Mouse (Mus musculus) adrenal gland, postnatal 36 days (tissue): ENCODE measurements around the gene Gm28635. TPM values are rescaled to one million over a fixed set of nuclear protein-coding genes. Genes with fewer than 3 reads are reported as not detected.
"Not testable (repeated sequence)": the region's sequence is repeated elsewhere in the genome, so short reads cannot be mapped to it uniquely, and the experiment has no call there.

ENCODE experiments used
- DNase-seq, 2 experiments: peaks; one replicate each; pipeline ENCODE4 v3.0.0; 2021; ENCODE audit warnings: mixed read lengths in 1 of 2
- total RNA-seq, 2 experiments: library from RNA; stranded (reverse); gene quantifications; 2 replicates each; pipeline ENCODE4 v1.2.3; 2021

The Gm28635 gene
- total RNA-seq, 2 experiments from 2014 or later, result not detected

DNA sequence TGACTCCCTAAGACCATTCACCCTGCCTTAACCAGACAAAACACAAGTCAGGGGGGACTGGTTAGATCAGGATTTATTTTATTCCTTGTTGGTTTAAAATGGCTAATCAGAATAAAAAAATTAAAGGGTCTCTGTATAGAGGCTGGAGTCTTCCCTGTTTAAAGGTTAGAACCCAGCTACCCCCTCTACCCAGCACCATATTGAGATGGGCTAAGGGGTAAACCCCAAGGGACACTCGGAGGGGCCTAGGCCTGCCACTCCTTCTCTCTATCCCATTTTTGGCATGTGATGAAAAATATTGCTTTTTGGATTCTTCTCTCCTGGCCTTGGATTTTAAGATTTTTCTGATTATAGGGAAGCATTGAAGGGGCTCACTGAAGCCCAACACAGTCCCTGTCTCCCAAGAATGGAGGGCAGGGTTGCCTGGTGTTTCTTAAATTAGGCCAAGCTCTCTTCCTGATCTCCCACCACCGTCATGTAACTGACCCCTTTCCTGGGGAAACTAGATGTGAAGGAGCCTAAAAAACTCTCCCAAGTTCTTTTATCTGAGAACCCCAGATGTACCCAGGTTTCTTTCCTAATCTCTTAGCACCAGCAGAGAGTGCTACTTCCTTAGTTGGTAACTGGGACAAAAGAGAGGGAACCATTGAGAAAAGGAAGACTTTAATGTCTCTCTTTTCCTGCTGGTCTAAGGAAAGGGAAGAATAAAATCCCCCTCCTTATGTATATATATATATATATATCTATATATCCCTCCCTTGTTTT is 10.4 kb upstream of the Gm28635 start:
- DNase-seq, result no peak

DNA sequence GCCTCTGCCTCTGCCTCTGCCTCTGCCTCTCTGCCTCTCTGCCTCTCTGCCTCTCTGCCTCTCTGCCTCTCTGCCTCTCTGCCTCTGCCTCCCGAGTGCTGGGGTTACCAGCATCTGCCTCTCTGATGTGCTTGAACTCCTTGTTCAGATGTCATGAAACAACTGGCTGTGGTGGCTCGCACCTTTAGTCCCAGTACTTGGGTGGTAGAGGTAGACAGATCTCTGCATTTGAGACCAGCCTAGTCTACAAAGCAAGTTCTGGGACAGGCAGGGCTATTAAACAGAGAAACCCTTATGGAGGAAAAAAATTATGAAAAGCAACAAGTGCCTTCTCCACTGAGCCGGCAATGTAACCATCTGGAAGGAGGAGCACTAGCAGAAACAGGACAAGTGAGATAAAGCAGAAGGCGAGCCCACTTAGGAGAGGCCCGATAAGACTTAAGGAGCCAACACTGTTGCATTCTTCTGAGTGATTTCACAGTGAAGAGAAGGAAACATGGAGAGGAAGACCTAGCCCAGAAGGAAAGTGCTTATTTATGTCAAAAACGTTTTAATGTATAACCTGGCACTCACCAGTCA is 4.9 kb upstream of the Gm28635 start:
- no peak for DNase-seq

DNA sequence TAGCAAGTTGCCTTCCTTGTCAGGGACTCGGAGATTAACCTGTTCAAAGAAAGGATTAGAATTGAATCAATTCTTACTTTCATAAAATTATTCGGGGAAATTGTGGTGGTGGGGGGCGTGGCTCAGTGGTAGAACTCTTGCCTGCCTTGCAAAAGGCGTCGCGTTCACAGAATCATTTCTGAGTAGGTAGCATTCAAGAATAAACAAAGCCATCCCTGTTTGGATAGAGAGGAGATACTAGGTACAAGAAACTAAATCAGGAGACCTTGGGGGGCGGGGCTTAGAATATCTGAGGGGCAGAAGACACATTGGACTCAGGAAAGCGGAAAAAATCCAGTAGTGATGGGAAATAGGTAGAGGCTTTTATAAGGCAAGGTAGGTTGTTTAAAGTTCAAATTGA is 1.2 kb upstream of the Gm28635 start, which contains the start of gene Tmx2:
TSS of gene Tmx2 (minus strand) at position 125 of the 400 bp plus-strand sequence.
- DNase-seq, result no peak

GRCm38 (mm10) chr2:84677270-84677967 is 422 bp downstream of the Gm28635 start:
- no peak for DNase-seq

DNA sequence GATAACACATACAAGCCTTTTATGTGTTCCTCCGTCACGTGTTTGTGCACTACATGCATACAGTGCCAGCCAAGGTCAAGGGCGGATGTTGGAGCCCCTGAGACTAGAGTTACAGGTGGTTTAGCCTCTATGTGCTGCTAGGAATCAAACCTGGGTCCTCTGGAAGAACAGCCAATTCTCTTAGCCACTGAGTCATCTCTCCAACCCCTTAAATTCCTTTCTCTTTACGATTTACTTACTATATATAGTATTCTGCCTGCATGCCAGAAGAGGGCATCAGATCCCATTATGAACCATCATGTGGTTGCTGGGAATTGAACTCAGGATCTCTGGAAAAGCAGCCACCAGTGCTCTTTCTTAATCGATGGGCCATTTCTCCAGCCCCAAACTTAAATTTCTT is 6.3 kb downstream of the Gm28635 start:
- DNase-seq, result not testable (repeated sequence)

DNA sequence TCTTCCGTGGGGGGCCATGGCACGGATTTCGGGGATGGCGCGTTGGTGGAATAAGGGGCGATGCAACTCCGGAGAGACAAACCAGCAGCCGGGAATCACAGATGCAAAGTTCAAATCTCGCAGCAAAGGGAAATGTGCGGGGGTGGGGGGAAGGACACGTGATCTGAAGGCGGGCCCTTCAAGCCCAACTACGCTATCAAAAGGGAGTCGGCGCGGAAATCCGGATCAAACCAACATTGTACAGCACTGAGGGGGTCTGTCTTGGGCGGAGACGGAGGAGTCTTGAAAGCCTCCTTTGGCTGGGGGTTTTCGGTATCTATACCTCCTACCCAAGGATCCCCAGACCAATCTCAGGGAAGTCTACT is 7.3 kb downstream of the Gm28635 start, which contains the start of gene Selenoh:
TSS of gene Selenoh (minus strand) at position 202 of the 365 bp plus-strand sequence.
- peak; percentile 84 to 89 for DNase-seq

DNA sequence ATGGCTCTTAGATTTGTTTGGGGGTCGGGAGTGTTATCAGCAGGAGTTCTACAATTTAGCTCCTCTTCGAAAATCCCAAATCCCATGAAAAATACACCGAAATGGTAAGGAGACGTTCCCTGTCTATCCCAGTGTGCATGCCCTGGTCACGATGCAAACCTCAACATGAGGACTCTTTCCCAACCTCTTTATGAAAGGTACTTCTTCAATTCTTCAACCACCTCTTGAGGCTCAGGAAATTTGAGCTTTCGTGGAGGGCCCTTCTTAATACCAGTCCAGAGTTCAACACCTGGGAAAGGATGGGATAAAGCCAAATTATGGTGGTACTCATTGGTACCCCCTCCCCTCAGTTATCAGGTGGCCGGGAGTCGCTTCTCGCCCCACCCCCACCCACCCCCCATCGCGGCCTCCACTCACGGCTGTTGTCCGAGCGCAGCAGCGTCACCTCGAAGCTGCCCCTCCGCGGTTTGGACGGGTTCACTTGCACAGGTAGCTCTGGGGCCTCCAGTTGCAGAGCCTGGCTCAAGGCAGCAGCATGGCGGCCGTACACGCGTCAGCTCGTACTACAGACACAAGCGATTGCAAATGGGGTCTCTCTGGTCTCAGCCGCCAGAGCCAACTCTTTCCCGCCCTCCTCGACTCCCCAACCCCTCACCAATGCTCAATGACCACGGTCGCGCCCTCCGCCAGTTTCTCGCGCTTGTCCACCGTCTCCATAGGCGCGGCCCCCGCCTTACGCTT is 7.8 kb downstream of the Gm28635 start:
- peak; percentile 45 to 58 for DNase-seq

DNA sequence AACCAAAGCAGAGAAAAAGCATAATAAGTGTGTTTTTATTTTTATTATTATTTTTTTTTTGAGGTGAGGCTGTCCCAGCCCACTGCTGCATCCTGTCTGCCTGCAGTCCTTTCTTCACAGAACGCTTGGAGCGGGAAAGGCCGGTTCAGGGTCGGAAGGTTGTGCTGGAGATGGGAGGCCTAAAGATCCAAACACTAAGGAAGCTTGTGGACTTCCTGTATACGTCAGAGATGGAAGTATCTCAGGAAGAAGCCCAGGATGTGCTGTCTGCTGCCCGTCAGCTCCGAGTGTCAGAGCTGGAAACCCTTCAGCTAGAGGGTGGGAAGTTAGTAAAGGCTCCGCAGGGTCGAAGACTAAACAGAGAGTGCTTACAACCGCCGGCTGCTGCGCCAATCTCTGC is 11.8 kb downstream of the Gm28635 start:
- peak in 1 of 2 experiments; percentile 27 for DNase-seq

DNA sequence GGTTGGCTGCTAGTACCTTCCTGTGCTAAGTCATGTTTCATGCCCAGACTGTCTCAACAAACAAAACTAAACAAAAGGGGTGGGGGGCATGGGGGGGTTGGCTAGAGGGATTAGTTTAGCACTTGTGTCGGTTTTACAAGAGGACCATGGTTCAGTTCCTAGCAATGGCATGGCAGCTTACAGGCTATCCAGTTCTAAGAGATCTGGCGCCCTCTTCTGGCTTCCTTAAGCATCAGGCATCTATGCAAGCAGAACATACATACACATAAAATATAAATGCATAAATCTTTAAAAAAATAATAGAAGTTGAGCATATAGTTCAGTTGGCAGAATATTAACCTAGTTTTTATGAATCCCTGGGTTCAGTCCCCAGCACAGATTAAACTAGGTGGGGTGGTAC is 15.0 kb downstream of the Gm28635 start:
- peak; percentile 60 to 70 for DNase-seq

DNA sequence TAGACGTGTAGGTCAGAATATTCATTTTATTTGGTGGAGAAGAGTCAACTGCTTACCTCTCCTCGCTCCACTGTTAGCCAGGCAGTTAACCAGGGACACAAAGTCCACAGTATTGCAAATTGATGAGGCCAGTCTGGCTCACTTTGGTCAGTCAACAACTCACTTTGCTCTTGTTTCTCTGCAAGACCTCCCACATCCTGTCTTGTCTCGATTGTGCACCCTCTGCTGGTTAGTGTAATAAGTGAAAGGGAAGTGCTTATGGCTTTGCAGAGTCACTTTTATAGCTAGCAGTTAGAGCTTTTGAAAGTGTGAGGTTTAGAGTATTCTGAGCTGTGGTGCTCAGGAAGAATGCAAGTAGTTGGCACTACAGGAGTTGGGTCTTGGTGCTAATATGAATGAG is 17.6 kb downstream of the Gm28635 start:
- DNase-seq, result peak; percentile 28 to 59

DNA sequence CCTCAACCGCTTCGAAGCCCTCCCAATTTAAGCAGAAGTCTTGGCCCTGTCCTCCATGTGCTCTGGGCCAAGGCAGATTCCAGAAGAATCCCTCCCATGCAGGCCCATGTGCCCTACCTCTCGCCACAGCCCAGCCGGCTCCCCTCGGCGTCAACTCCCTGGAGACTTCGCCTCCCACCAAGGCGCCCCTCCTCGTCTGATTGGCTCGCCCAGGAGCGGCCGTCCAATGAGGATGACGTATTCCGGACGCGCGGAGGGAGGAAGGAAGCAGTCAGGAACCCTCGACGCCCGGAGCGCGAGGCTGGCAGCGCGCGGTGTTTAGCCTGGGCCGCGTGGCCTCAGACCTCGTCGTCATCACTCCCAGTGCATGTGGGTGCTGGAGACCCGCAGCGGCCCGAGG is 19.0 kb downstream of the Gm28635 start, which contains the start of gene Btbd18:
TSS of gene Btbd18 (plus strand) at position 274 of the 400 bp plus-strand sequence.
- DNase-seq, result no peak

DNA sequence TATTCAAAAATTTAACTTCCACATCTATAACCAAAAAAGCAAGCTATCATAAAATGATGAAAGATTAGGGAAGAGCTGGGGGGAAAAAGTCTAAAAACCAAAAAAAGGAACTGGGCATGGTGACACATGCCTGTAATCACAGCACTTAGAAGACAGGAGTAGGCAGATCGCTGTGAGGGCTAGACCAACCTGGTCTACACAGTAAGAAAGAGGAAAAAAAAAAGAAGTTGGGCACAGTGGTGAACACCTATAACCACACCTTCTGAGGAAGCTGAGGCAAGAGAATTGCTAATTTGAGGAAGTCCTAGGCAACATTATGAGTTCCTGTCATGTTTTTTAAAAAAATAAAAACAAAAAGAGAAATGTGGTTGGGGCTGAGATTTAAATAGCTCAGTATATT is 22.0 kb downstream of the Gm28635 start:
- no peak for DNase-seq

- DNase-seq, result no peak
These were observed 24.5 kb downstream of the Gm28635 start for GRCm38 (mm10) chr2:84653354-84653753.

GRCm38 (mm10) chr2:84650464-84651195 is 27.2 kb downstream of the Gm28635 start, which contains the start of gene Ctnnd1:
Gene Ctnnd1 (minus strand): TSS chr2:84650765.
- DNase-seq, result peak; percentile 87 to 88

DNA sequence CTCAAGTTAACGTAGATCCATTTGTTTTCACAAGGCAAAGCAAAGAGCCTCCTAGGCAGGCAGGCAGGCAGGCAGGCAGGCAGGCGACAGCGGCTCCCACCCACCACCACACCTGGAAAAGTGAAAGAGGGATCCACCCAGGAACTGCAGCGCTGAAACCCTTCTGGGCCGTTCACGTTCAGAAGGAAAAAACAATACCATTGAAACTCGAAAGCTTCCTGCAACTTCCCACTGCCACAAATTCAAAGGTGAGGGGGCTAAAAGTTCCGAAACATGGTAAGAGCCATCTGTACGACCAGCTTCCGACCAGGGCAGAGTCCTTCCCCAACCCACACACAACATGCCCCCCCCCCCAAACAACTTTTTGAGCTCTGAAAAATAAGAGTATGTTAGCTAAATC is 28.2 kb downstream of the Gm28635 start:
- peak in 1 of 2 experiments; percentile 44 for DNase-seq

DNA sequence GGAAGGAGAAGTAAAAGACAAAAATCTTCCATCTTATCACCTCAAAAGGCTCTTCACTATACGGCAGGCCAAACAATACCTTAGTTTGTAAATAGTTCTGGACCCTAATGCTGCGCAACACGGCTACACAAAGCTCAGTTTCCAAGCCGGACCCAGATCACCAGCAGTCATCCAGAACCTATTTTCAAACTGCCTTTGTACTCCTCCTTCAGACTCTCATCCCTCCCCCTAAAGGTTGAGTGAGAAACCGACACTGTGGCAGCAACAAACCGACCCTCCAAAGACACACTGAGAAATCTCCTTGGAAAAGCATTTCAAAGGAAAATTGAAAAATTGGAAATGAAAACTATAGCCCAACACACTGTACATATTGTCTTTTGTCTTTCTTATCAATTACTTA is 29.5 kb downstream of the Gm28635 start:
- DNase-seq, result no peak

DNA sequence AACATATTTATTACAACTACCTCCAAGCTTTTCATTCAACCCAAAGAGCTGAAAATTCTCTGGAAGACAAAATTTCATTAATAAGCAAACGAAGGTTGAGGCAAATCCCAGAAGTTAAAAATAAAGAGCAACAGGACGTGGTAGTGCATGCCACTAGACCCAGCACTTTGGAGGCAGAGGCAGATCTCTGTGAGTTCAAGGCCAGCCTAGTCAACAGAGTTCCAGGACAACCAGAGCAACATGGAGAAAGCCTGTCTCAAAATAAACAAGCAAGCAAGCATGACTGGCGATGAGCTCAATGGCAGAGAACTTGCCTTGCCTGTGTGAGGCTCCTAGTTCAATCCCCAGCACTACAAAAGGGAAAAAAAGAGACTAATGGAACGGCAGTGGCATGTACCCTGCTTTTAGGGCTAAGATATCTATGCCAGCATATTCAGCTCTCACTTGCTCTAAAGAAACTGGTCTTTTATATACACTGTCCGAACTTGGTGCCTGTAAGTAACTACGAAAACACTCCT is 30.7 kb downstream of the Gm28635 start:
- no peak for DNase-seq

- no peak for DNase-seq
These were observed 31.7 kb downstream of the Gm28635 start for GRCm38 (mm10) chr2:84646138-84646537.

GRCm38 (mm10) chr2:84640833-84641232 is 37.0 kb downstream of the Gm28635 start:
- DNase-seq, result no peak

DNA sequence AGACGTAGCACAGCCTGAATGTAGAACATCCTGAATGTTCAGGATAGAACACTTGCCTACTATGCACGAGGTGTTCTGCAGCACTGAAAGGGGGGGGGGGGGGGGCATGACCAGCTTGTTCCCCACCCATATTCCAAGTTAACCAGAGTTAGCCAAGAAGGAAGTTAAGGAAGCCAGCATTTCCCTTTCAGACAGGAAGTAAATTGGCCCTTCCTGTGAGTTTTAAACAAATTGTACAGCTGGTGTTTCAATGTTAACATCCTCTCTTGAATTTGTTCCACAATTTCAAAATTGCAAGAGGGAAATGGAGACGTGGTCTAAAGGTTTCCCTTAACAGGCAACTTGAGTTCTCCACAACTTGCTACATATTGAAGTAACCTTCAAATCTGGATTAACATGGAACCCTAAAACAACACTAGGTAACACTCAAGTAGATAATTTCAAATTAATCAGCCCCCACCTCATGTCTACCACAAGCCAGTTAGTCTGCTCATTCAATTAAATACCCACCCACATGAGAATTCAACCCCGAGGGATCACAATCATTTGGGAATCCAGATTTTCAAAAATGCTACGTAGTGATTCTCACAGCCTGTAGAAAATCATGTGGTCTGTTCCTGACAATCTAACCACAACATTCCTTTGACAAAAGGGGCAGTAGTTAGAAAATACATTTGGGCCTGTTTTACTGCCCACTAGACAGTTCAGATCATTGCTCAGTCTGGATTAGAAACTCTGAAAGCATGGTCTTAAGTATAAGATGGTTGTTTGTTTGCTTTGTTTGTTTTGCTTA is 39.2 kb downstream of the Gm28635 start:
- no peak for DNase-seq
